Mouse (Mus musculus) lung, postnatal 0 days (tissue): Measurements from ENCODE around the gene Rtl8c. TPM values are rescaled to one million over a fixed set of nuclear protein-coding genes. Genes with fewer than 3 reads are reported as not detected.
"Not testable (repeated sequence)": the region's sequence is repeated elsewhere in the genome, so short reads cannot be mapped to it uniquely, and the experiment has no call there.

Experiments used
- ATAC-seq: fragments of 200-750 bp; cut with Nextera tagmentation; 2 replicates; pipeline ENCODE4 v1.8.0; 2017; ENCODE audit warnings: moderate library complexity
- DNase-seq: peaks from one replicate; pipeline ENCODE4 v3.0.0-alpha.2; 2016; ENCODE audit warnings: low spot score
- H3K27ac ChIP-seq: fragments of 300-500 bp; sonication (generic); 2 replicates; pipeline ENCODE4 v1.5.1; 2014; ENCODE audit warnings: antibody characterized with exemption, mild to moderate bottlenecking, low read length, mixed read lengths
- H3K27me3 ChIP-seq: fragments of 300-500 bp; sonication (generic); replicated peaks from 2 replicates; pipeline ENCODE4 v1.6.1; 2014; ENCODE audit warnings: low read length, mixed read lengths; ENCODE audit not compliant: insufficient read depth
- H3K36me3 ChIP-seq: fragments of 300-500 bp; sonication (generic); 2 replicates; pipeline ENCODE4 v1.6.1; 2014; ENCODE audit warnings: low read length, mixed read lengths; ENCODE audit not compliant: insufficient read depth
- H3K4me1 ChIP-seq: fragments of 300-500 bp; sonication (generic); 2 replicates; pipeline ENCODE4 v1.6.1; 2014; ENCODE audit warnings: antibody characterized with exemption, low read depth, low read length, mixed read lengths; ENCODE audit not compliant: insufficient read depth
- H3K4me2 ChIP-seq: fragments of 300-500 bp; sonication (generic); replicated peaks from 2 replicates; pipeline ENCODE4 v1.6.1; 2014; ENCODE audit warnings: low read depth, mild to moderate bottlenecking, low read length, moderate library complexity, mixed read lengths
- H3K4me3 ChIP-seq: fragments of 300-500 bp; sonication (generic); 2 replicates; pipeline ENCODE4 v1.5.1; 2014; ENCODE audit warnings: low read depth, low read length
- H3K9ac ChIP-seq: fragments of 300-500 bp; sonication (generic); replicated peaks from 2 replicates; pipeline ENCODE4 v1.6.1; 2014; ENCODE audit warnings: low read depth, mild to moderate bottlenecking
- H3K9me3 ChIP-seq: fragments of 300-500 bp; sonication (generic); 2 replicates; pipeline ENCODE4 v1.6.1; 2016; ENCODE audit warnings: low read length, mixed read lengths
- CTCF ChIP-seq: IDR thresholded peaks from 2 replicates; pipeline ENCODE4 v1.5.1; 2016; ENCODE audit warnings: antibody characterized with exemption, mild to moderate bottlenecking
- EP300 ChIP-seq: IDR thresholded peaks from 2 replicates; pipeline ENCODE4 v1.6.1; 2016; ENCODE audit warnings: antibody characterized with exemption, mild to moderate bottlenecking, control low read depth
- WGBS: fragments of 180-500 bp; shearing (Covaris S2); extraction: QIAGEN DNeasy Blood & Tissue Kit; methylation state at CpG from one replicate; pipeline ENCODE4 v1.1.7; 2014; 5-methylcytosine and 5-hydroxymethylcytosine counted together
- polyA plus RNA-seq: library from polyadenylated mRNA; unstranded; fragments of >200 nt; fragmentation: Nextera tagmentation; extraction: Ambion mirVana; gene quantifications from 2 replicates; pipeline ENCODE4 v1.2.1, GENCODE M21; 2015

Gene Rtl8c
- polyA plus RNA-seq, 1 experiment from 2014 or later, result 37.1 TPM

DNA sequence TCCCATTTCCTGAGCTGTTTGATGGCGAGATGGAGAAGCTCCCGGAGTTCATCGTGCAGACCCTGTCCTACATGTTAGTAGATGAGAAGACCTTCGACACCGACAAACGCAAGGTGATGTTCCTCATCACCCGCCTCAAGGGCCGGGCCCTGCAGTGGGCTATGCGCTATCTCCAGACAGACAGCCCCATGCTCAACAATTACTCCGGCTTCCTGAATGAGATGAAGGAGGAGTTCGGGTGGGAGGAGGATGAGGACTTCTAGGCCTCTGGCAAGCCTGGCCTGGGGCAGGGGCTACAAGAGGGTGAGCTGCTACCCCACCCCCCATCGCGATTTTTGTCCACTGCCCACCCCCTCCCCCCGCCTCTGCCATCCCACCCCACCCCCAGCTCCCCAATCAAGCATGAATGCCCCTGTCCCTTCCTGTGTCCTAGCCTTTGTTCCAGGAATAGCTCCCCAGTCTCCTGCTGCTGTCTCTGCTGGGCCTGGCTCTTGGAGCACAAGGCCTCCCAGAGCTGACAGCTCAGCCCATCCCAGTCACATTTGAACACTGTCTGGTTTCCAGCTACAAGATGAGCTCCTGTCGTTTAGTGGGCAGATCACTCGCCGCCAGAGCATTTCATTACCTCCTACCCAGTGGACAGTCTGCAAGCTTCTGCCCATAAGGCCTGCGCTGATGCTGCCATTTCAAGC lies 436 bp downstream of the Rtl8c start:
- Histone ChIP-seq H3K27me3 (no peaks in the 10 kb centered on the region), H3K4me2 (peak overlapping the region; percentile 53), H3K9ac (0 out of 2 replicates have a peak overlapping the region, but pooled peaks have one; percentile 19), H3K36me3 (no peaks in the 10 kb centered on the region), H3K4me3 (peak overlapping the region; percentile 39), H3K27ac (0 out of 2 replicates have a peak overlapping the region, but pooled peaks have one; percentile 20), H3K4me1 (no peaks in the 10 kb centered on the region), H3K9me3 (no peaks in the 10 kb centered on the region)
- WGBS, result 28% methylated on average over 13 of the region's 18 CpGs
- DNase-seq, result peak; percentile 6
- peak; percentile 46; the same call in 1 of the 2 replicates for ATAC-seq
- TF ChIP-seq EP300 (no peak), CTCF (no peak)

DNA sequence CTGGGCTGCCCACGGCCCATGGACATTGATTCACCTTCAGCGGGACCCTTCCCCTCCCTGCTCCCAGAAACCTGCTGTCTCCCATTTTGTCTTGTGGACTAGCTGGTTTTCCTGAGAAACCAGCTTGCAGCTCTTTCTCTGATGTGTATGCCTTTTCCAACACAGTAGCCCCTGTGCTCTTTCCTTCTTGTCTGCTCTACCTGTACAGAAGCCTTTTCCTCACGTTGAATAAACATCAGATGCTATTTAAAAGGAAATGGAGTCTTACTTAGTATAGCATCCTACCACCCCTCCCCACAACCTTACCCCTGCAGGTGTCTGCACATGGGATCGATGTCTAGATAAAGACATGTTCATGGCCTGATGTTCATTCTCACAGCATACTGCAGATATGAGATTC lies 1.0 kb downstream of the Rtl8c start, which contains the start of gene Gm14597:
Gene Gm14597 (minus strand): TSS at position 101 of the 400 bp plus-strand sequence.
- not testable (repeated sequence) for H3K4me1 ChIP-seq

DNA sequence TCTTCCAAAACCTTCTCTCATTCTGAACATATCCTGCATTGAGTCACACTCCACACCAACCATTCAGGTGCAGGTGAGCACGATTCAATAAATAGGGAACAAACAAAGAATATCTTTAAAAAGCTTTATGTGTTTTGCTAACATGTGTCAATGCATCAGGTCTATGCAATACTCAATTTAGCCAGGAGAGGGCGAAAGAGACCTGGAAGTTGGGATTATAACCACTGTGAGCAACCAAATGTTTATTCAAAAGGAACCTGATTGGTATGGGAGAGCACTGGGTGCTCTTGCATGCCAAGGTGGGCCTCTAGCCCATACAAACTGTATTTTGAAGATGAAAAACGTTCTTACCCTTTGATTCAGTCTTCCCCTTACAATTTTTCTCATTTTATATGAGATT lies 2.7 kb downstream of the Rtl8c start:
- no peak for TF ChIP-seq EP300
- peak; percentile 77 for TF ChIP-seq CTCF
- Histone ChIP-seq H3K27me3 (no peaks in the 10 kb centered on the region), H3K4me3 (no peak overlapping the region), H3K4me2 (no peak overlapping the region), H3K9ac (no peak overlapping the region), H3K36me3 (no peaks in the 10 kb centered on the region), H3K9me3 (no peaks in the 10 kb centered on the region), H3K4me1 (no peaks in the 10 kb centered on the region), H3K27ac (no peak overlapping the region)
- ATAC-seq (0 out of 2 replicates have a peak, but pooled peaks have one; percentile 32), DNase-seq (peak; percentile 49)
- WGBS, result 2% methylated on average over 3 of the region's 3 CpGs

More for the DNA sequence above, 1.0 kb downstream of the Rtl8c start, which contains the start of gene Gm14597:
- not testable (repeated sequence) for DNase-seq, H3K9me3 ChIP-seq, H3K36me3 ChIP-seq, H3K27me3 ChIP-seq, ATAC-seq
- peak within 1 kb of the TSS; percentile 39 for H3K4me3 ChIP-seq
- H3K27ac ChIP-seq, result 0 out of 2 replicates have a peak within 1 kb of the TSS, but pooled peaks have one; percentile 20
- 0 out of 2 replicates have a peak within 1 kb of the TSS, but pooled peaks have one; percentile 19 for H3K9ac ChIP-seq
- H3K4me2 ChIP-seq, result peak within 1 kb of the TSS; percentile 53
- WGBS, result 90% methylated on average over 3 of the region's 4 CpGs

DNA sequence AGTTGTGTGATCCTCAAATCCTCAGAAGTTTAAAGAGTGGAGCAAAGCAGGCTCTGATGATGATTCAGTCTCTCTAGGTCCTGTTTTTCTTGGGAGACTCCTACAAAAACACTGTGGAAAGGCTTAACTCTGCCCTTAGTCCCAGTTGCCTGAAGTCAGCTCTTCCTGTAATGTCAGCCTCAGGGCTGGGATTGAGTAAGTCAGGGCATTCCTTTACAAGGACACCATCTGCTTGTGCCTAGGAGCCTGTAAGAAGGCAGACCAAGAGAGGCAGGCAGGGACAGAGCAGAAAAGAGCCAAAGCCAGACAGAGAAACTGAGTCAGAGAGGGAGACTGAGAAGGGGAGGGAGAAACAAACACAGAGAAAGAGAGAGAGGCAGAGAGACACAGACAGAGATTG lies 3.6 kb downstream of the Rtl8c start:
- not testable (repeated sequence) for H3K4me3 ChIP-seq, H3K9me3 ChIP-seq, H3K9ac ChIP-seq, H3K27me3 ChIP-seq, H3K4me2 ChIP-seq, H3K4me1 ChIP-seq, ATAC-seq, H3K27ac ChIP-seq, H3K36me3 ChIP-seq, DNase-seq

DNA sequence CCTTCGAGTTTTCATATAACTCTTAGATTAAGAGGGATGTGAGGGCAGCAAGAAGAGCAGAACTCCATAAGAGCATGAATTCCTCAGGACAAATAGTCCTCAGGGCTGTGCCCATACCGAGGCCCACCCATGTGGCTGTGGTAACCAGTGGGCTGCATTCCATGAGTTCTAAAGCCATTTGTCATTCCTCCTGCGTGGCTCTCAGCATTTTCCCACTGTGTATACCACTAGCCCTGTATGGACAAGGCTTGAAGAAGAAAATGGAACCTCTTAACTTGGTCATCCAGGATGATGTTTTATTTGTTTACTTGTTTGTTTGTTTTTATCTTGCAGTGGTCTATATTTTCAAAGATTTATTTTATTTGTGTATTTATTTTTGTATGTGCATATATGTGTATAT lies 30.3 kb downstream of the Rtl8c start:
- ATAC-seq, H3K27me3 ChIP-seq, DNase-seq, H3K36me3 ChIP-seq, H3K4me2 ChIP-seq, H3K4me3 ChIP-seq, H3K4me1 ChIP-seq, H3K9ac ChIP-seq, H3K9me3 ChIP-seq, H3K27ac ChIP-seq: not testable (repeated sequence)
- WGBS, result 33% methylated on average over 3 of the region's 3 CpGs

DNA sequence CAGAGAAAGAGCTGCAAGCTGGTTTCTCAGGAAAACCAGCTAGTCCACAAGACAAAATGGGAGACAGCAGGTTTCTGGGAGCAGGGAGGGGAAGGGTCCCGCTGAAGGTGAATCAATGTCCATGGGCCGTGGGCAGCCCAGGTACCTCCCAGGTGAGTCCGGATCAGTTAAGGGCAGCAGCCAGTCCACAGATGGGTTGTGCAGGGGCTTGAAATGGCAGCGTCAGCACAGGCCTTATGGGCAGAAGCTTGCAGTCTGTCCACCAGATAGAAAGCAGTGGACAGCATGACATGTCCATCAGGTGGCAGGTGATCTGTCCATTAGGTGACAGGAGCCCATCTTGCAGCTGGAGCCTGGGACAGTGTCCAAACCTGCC lies 34.8 kb downstream of the Rtl8c start:
- 67% methylated on average over 2 of the region's 4 CpGs for WGBS
- not testable (repeated sequence) for H3K36me3 ChIP-seq, H3K27ac ChIP-seq, H3K27me3 ChIP-seq, H3K4me2 ChIP-seq, DNase-seq, H3K9ac ChIP-seq, H3K4me3 ChIP-seq, H3K4me1 ChIP-seq, ATAC-seq, H3K9me3 ChIP-seq
